Mouse (Mus musculus) T-helper 2 cell (primary cell): ENCODE measurements around the gene Gm49373.

Experiments used
- in situ Hi-C: fragments of 300-600 bp; cut with MboI, MseI; formaldehyde crosslinking; loops from one replicate; pipeline ENCODE4 v1.15.1; 2025; ENCODE audit warnings: high pct_unique_total_duplicates

Gene Gm49373

GRCm38 (mm10) chr9:21073044-21073840 is at the start of gene Gm49373, which contains the start of gene Fdx1l:
Gene Gm49373 (minus strand): TSS chr9:21073096.
Gene Fdx1l (minus strand): TSS chr9:21073614.
- in situ Hi-C loops: loop anchor here (5.0 kb wide), 1 partner anchor 69 kb away; no protein-coding TSS in a partner anchor

DNA sequence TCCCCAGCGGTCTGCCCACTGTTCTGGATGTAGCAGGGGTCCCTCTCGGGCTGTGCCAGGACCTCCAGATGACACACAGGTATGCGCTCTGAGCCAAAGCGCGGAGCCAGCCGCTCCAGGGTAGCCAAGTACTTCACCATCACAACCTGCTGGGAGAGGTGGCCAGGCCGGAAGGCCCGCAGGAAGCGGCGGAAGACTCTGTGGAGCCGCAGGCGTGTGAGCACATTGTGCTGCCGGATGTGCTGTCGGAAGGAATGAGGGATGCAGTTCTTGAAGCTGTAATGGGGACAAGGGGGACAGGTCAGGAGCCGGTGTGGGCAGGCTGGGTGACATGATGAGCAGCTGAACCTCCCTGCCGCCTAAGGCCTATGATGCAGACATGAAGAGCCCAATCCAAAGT is 48.6 kb upstream of the Gm49373 start:
- in situ Hi-C loops: no loop called here

DNA sequence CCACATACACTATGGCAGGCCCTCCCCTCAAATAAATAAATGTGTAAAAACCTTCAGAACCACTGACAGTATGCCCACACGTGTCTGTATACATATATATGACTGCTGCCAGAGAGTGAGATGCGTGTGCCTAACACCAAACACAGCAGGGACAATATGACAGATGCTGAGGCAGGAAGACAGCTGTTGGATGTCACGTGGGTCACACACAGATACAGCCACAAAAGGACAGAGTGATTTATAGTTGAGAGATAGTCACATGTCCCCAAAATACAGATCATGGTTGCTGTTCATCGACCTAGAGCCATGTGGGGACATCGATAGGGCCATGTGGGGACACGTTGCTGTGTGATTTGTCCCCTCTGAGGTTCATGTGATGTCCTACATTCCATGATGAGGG is 44.2 kb upstream of the Gm49373 start:
- in situ Hi-C loops: loop anchor here (5.0 to 10.0 kb wide), 2 partner anchors 75 to 1258 kb away; no protein-coding TSS in a partner anchor

DNA sequence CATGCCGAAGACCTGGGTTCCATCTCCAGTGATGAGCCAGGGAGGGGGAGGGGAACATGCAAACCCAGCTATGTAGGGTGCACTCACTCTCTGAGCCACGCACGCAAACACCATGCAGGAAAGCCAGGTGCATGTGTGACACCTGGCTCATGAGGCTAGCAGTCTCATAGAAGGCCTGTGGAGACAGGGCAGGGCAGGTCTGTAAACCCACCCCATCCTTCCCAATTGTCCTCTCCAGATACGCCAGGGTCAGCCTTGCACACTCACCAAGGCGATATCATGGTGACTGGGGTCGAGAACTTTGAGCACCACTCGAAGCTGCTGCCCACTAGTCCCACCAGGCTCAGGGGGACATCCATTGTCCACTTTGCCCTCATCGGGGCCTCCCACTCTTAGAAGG is 42.2 kb upstream of the Gm49373 start:
- in situ Hi-C loops: loop anchor here (5.0 to 10.0 kb wide), 2 partner anchors 73 to 1260 kb away; no protein-coding TSS in a partner anchor

DNA sequence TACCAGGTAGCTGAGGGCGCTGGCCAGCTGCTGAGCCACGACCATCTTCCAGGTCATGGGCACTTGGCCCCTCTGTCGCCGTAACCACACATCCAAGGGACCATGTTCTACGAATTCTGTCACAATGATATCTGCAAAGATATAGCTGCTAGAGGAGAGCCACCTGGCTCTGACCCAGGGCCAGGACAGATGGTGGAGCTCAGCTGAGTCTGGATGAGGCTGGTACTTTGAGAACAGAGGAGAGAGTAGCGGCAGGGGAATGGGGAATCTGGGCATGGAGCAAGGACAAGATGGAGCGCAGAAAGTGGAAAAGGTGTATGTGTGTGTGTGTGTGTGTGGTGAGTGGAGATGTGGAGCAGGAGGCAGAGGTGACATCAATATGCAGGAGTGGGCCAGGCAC is 41.3 kb upstream of the Gm49373 start:
- in situ Hi-C loops: loop anchor here (10.0 kb wide), 1 partner anchor 1261 kb away; no protein-coding TSS in a partner anchor

DNA sequence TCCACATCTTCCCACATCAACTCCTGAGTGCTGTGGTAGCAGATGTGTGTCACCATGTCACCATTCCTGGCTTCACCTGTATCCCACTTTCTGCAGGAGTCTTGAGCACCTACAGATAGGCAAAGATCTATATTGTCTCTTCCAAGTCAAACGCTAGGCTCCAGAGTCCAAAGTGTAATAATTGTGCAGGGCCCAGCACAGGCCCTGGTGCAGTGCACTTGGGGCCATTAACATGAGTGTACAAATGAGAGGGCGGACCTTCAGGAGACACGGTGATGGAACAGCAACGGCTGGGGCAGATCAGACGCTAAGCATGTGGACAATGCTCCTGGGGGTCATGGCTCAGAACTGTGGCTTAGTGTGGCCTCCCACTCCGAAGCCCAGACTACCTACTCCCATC is 40.9 kb upstream of the Gm49373 start:
- in situ Hi-C loops: loop anchor here (10.0 kb wide), 1 partner anchor 1261 kb away; no protein-coding TSS in a partner anchor

DNA sequence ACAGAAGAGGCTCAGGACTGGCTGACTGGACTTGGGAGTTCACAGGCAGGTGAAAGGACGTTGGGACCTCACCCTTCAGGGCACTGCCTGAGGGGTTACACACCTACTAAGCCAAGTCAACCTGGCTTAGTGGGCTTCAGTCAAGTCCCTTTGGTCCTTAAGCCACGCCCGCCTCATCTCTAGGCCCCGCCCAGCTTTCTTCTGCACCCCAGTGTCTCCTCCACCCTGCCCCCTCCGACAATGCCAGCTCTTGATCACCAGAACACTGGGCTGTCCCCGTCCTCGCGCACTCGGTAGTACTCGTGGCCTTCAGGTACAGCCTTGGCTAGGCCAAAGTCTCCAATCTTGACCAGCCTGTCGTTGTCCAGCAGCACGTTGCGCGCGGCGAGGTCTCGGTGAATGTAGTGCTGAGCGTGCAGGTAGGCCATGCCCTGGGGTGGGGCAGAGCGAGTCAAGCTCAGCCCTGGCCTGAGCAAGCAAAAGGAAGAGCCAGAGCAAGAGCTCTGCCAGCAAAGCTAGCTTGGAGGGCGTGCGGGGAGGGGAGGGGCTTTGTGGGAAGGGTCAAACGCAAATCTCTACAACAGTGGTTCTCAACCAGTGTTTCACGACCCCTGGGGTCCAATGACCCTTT is 34.8 kb upstream of the Gm49373 start:
- in situ Hi-C loops: no loop called here

- in situ Hi-C loops: no loop called here
Measured at GRCm38 (mm10) chr9:21105760-21106564, 33.1 kb upstream of the Gm49373 start.

GRCm38 (mm10) chr9:21104814-21105213 is 31.9 kb upstream of the Gm49373 start:
- in situ Hi-C loops: no loop called here

GRCm38 (mm10) chr9:21102076-21102475 is 29.2 kb upstream of the Gm49373 start:
- in situ Hi-C loops: no loop called here

- in situ Hi-C loops: no loop called here
Measured at GRCm38 (mm10) chr9:21100447-21101161, 27.7 kb upstream of the Gm49373 start.

GRCm38 (mm10) chr9:21097793-21098192 is 24.9 kb upstream of the Gm49373 start:
- in situ Hi-C loops: no loop called here

DNA sequence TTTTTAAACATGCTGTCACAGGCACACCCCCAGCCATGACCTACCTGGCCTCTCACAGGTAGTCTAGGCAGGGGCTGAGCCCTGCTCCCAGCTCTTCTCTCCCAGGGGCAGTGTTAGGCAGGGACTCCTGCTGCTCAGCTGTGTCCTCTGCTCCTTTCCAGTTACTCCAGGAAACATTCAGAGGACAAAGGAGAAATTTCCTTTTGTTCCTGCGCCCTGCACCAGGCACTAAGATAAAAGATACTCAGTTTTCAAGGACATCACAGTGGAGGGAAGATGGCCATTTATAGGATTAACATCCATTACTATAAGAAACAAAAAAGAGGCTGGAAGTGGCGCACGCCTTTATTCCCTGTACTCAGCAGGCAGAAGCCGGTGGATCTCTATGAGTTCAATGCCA is 23.1 kb upstream of the Gm49373 start:
- in situ Hi-C loops: no loop called here

DNA sequence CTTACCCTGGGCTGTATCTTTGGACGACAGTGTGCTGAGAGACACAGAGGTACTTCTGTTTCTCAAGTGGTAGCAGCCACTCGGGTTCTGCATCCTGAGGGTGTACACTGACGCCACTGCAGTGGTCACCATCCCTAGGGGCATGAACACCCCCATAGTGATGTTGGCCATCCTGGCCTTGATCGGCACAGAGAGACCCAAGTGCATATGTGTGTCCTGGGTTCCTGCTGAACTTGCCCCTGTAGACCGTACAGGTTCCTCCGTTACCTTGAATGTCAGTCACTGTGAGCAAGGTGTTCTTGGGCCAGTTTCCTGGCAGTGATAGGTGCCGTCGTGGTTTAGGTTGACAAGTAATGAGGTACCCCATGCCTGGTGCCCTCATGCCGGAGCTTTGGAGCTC is 20.5 kb upstream of the Gm49373 start:
- in situ Hi-C loops: no loop called here

- in situ Hi-C loops: no loop called here
Measured at GRCm38 (mm10) chr9:21091707-21092320, 18.9 kb upstream of the Gm49373 start, which contains the start of the genes Gm38431 and Raver1. Gene Gm38431 (minus strand): TSS chr9:21091997. Gene Raver1 (minus strand): TSS chr9:21092008.

GRCm38 (mm10) chr9:21090972-21091706 is 18.2 kb upstream of the Gm49373 start:
- in situ Hi-C loops: no loop called here

DNA sequence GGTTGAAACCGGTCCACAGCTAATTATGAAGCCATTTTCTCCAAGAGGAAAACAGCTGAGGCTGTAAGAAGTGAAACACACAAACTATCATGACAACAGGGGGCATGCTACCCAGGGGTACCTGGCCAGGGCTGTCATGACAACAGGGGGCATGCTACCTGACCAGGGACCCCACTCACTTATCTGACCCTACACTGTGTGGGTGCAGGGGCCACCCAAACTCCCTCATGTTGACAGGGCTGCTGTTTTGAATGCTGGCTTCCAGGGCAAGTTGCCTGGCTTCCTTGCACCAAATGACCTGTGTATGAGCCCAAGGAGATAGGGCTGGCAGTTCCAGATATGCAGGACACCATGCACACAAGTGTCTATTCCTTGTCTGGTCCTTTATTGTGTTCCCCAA is 17.6 kb upstream of the Gm49373 start:
- in situ Hi-C loops: no loop called here

DNA sequence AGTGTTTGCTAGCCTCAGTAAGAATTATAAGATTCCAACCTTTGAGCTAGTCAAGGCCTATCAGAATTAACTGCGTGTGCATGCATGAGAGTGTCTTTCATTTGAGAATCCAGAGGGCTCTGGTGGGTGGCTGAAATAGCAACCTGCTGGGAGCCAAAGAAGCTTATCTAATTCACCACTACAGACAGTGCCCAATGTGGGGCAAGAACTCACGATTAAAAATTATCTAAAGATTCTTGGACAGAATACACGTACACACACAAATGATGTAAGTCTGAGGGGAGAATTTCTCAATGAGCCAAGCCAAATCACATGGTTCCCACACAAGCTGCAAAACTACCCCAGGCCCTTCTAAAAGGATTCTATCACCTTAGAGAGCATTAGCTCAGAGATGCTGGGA is 10.4 kb upstream of the Gm49373 start:
- in situ Hi-C loops: loop anchor here (10.0 kb wide), 1 partner anchor 159 kb away; no protein-coding TSS in a partner anchor

- in situ Hi-C loops: loop anchor here (10.0 kb wide), 1 partner anchor 156 kb away; no protein-coding TSS in a partner anchor
Measured at GRCm38 (mm10) chr9:21081127-21081526, 8.2 kb upstream of the Gm49373 start.

DNA sequence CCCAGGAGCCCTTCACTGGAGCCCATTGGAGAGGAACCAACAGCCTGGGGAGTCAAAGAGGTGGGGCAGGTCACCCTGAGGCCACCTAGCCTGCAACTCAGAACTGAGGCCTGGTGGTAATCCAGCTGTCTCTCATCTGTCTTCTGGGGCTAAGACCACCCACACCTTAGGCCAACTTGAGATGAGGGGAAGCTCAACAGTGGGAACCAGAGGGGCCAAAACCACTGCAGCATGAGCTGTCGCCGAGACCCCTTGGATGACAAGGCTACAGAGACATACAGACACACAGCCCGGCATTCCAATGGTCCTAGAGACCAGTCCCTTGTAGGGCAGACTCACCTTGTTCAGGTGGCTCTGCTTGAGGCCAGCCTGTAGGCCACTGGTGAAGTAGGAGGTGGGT is 2.7 kb upstream of the Gm49373 start:
- in situ Hi-C loops: no loop called here
